Mouse (Mus musculus): ENCODE results near the gene Taar7a. TPM values are rescaled to one million over a fixed set of nuclear protein-coding genes. Genes with fewer than 3 reads are reported as not detected.
A peak's percentile ranks its signal among the peaks of the same experiment; 100 is the strongest.

The Taar7a gene
- polyA plus RNA-seq, 1 experiment from 2014 or later = not detected

- no peak overlapping the region for H3K27ac ChIP-seq (replicated peaks)
- no peak for DNase-seq (ENCODE audit: low spot score)
- no peaks in the 10 kb centered on the region for H3K27me3 ChIP-seq (replicated peaks; ENCODE audit: low read depth, poor library complexity, severe bottlenecking)
- H3K4me1 ChIP-seq = no peaks in the 10 kb centered on the region
- no peaks in the 10 kb centered on the region for H3K36me3 ChIP-seq (replicated peaks)
- no peak overlapping the region for H3K4me3 ChIP-seq
- no peaks in the 10 kb centered on the region for H3K9me3 ChIP-seq
- 44% methylated on average over 4 of the region's 4 CpGs for WGBS
These were observed 15.3 kb downstream of the Taar7a start for GRCm38 (mm10) chr10:23977958-23978357.

GRCm38 (mm10) chr10:23971256-23971655, 22.0 kb downstream of the Taar7a start:
- H3K4me3 ChIP-seq = no peak overlapping the region
- no peak overlapping the region for H3K27ac ChIP-seq (replicated peaks)
- no peak for DNase-seq (ENCODE audit: low spot score)
- H3K9me3 ChIP-seq = no peaks in the 10 kb centered on the region
- H3K36me3 ChIP-seq (replicated peaks) = no peaks in the 10 kb centered on the region
- WGBS = 84% methylated on average over 5 of the region's 5 CpGs
- H3K4me1 ChIP-seq = no peaks in the 10 kb centered on the region
- no peaks in the 10 kb centered on the region for H3K27me3 ChIP-seq (replicated peaks; ENCODE audit: low read depth, poor library complexity, severe bottlenecking)

GRCm38 (mm10) chr10:23970656-23971165, 22.6 kb downstream of the Taar7a start, which contains the start of gene Taar5:
TSS of gene Taar5 (plus strand) at chr10:23970706.
- DNase-seq (ENCODE audit: low spot score) = no peak
- Histone ChIP-seq H3K36me3 (replicated peaks) (no peaks in the 10 kb centered on the region), H3K9me3 (no peaks in the 10 kb centered on the region), H3K4me1 (no peaks in the 10 kb centered on the region), H3K4me3 (no peak within 1 kb of the TSS), H3K27ac (replicated peaks) (no peak within 1 kb of the TSS), H3K27me3 (replicated peaks; ENCODE audit: low read depth, poor library complexity, severe bottlenecking) (no peaks in the 10 kb centered on the region)
- 91% methylated on average over 11 of the region's 11 CpGs for WGBS

GRCm38 (mm10) chr10:23964921-23965610, 28.2 kb downstream of the Taar7a start:
- DNase-seq (ENCODE audit: low spot score) = no peak
- 88% methylated on average over 6 of the region's 6 CpGs for WGBS
- H3K9me3 ChIP-seq = no peaks in the 10 kb centered on the region

GRCm38 (mm10) chr10:23963444-23963843, 29.8 kb downstream of the Taar7a start:
- Histone ChIP-seq H3K9me3 (no peaks in the 10 kb centered on the region), H3K4me3 (no peak overlapping the region), H3K27me3 (replicated peaks; ENCODE audit: low read depth, poor library complexity, severe bottlenecking) (no peaks in the 10 kb centered on the region), H3K36me3 (replicated peaks) (no peaks in the 10 kb centered on the region), H3K27ac (replicated peaks) (no peak overlapping the region), H3K4me1 (no peaks in the 10 kb centered on the region)
- WGBS = 75% methylated on average over 3 of the region's 3 CpGs
- no peak for DNase-seq (ENCODE audit: low spot score)

More at GRCm38 (mm10) chr10:23964921-23965610, 28.2 kb downstream of the Taar7a start:
- H3K36me3 ChIP-seq (replicated peaks) = no peaks in the 10 kb centered on the region
- H3K4me3 ChIP-seq = no peak overlapping the region
- no peaks in the 10 kb centered on the region for H3K4me1 ChIP-seq
- H3K27me3 ChIP-seq (replicated peaks; ENCODE audit: low read depth, poor library complexity, severe bottlenecking) = no peaks in the 10 kb centered on the region
- H3K27ac ChIP-seq (replicated peaks) = no peak overlapping the region

- Histone ChIP-seq H3K9me3 (no peaks in the 10 kb centered on the region), H3K4me1 (no peaks in the 10 kb centered on the region), H3K27me3 (replicated peaks; ENCODE audit: low read depth, poor library complexity, severe bottlenecking) (no peaks in the 10 kb centered on the region), H3K4me3 (no peak within 1 kb of the TSS), H3K27ac (replicated peaks) (no peak within 1 kb of the TSS), H3K36me3 (replicated peaks) (no peaks in the 10 kb centered on the region)
- no peak for DNase-seq (ENCODE audit: low spot score)
- 95% methylated on average over 13 of the region's 13 CpGs for WGBS
These were observed 32.8 kb downstream of the Taar7a start, which contains the start of gene Taar4 for GRCm38 (mm10) chr10:23960444-23960915. TSS of gene Taar4 (plus strand) at chr10:23960494.

GRCm38 (mm10) chr10:23959071-23959470, 34.2 kb downstream of the Taar7a start:
- no peaks in the 10 kb centered on the region for H3K27me3 ChIP-seq (replicated peaks; ENCODE audit: low read depth, poor library complexity, severe bottlenecking)
- no peaks in the 10 kb centered on the region for H3K4me1 ChIP-seq
- 75% methylated on average over 3 of the region's 3 CpGs for WGBS
- no peaks in the 10 kb centered on the region for H3K9me3 ChIP-seq
- no peaks in the 10 kb centered on the region for H3K36me3 ChIP-seq (replicated peaks)
- no peak overlapping the region for H3K4me3 ChIP-seq
- H3K27ac ChIP-seq (replicated peaks) = no peak overlapping the region
- no peak for DNase-seq (ENCODE audit: low spot score)

GRCm38 (mm10) chr10:23951714-23952113, 41.6 kb downstream of the Taar7a start:
- H3K4me1 ChIP-seq = no peaks in the 10 kb centered on the region
- DNase-seq (ENCODE audit: low spot score) = no peak
- H3K9me3 ChIP-seq = no peaks in the 10 kb centered on the region
- no peak overlapping the region for H3K4me3 ChIP-seq
- 90% methylated on average over 6 of the region's 6 CpGs for WGBS
- no peak overlapping the region for H3K27ac ChIP-seq (replicated peaks)
- H3K27me3 ChIP-seq (replicated peaks; ENCODE audit: low read depth, poor library complexity, severe bottlenecking) = no peaks in the 10 kb centered on the region
- no peaks in the 10 kb centered on the region for H3K36me3 ChIP-seq (replicated peaks)

GRCm38 (mm10) chr10:23949508-23950005, 43.7 kb downstream of the Taar7a start, which contains the start of gene Taar3:
TSS of gene Taar3 (plus strand) at chr10:23949558.
- WGBS = 89% methylated on average over 16 of the region's 16 CpGs

GRCm38 (mm10) chr10:23948026-23948425, 45.3 kb downstream of the Taar7a start:
- H3K27me3 ChIP-seq (replicated peaks; ENCODE audit: low read depth, poor library complexity, severe bottlenecking) = no peaks in the 10 kb centered on the region
- H3K4me1 ChIP-seq = no peaks in the 10 kb centered on the region
- H3K4me3 ChIP-seq = no peak overlapping the region
- no peaks in the 10 kb centered on the region for H3K9me3 ChIP-seq
- H3K36me3 ChIP-seq (replicated peaks) = no peaks in the 10 kb centered on the region
- no peak overlapping the region for H3K27ac ChIP-seq (replicated peaks)
- WGBS = 80% methylated on average over 7 of the region's 7 CpGs
- no peak for DNase-seq (ENCODE audit: low spot score)

More at GRCm38 (mm10) chr10:23949508-23950005, 43.7 kb downstream of the Taar7a start, which contains the start of gene Taar3:
- no peaks in the 10 kb centered on the region for H3K4me1 ChIP-seq
- no peak for DNase-seq (ENCODE audit: low spot score)
- H3K27me3 ChIP-seq (replicated peaks; ENCODE audit: low read depth, poor library complexity, severe bottlenecking) = no peaks in the 10 kb centered on the region
- H3K36me3 ChIP-seq (replicated peaks) = no peaks in the 10 kb centered on the region
- no peak within 1 kb of the TSS for H3K4me3 ChIP-seq
- no peaks in the 10 kb centered on the region for H3K9me3 ChIP-seq
- H3K27ac ChIP-seq (replicated peaks) = no peak within 1 kb of the TSS

GRCm38 (mm10) chr10:23942465-23942864, 50.8 kb downstream of the Taar7a start:
- no peak overlapping the region for H3K4me3 ChIP-seq
- H3K36me3 ChIP-seq (replicated peaks) = no peaks in the 10 kb centered on the region
- DNase-seq (ENCODE audit: low spot score) = peak; percentile 21
- H3K4me1 ChIP-seq = 0 out of 2 replicates have a peak, but pooled peaks cover 3% of the 10 kb centered on the region
- no peaks in the 10 kb centered on the region for H3K27me3 ChIP-seq (replicated peaks; ENCODE audit: low read depth, poor library complexity, severe bottlenecking)
- 74% methylated on average over 5 of the region's 5 CpGs for WGBS
- no peak overlapping the region for H3K27ac ChIP-seq (replicated peaks)
- no peaks in the 10 kb centered on the region for H3K9me3 ChIP-seq
